Mouse (Mus musculus) adrenal gland, adult 8-10 months (tissue): Measurements from ENCODE around the gene Nkx2-5. TPM values are rescaled to one million over a fixed set of nuclear protein-coding genes. Genes with fewer than 3 reads are reported as not detected.

Experiments
- DNase-seq: peaks from one replicate; pipeline ENCODE4 v3.0.0; 2022
- total RNA-seq, 4 experiments: library from RNA; stranded (reverse); gene quantifications; 2 replicates each; pipeline ENCODE4 v1.2.4; 2022

Nkx2-5 gene
- not detected for total RNA-seq

DNA sequence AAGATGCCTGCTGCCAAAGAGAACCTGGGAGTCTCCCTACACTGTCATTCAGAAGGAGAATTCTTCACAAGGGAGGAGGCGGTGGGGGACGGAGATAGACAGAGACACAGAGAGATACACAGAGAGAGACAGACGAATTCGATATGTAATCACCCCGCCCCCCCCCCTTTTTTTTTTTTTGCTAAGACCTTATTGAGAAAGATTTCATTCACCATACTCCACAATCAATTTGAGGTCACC is at the start of gene Nkx2-5:
TSS of gene Nkx2-5 (minus strand) at position 101 of the 240 bp plus-strand sequence.
- DNase-seq: no peak

DNA sequence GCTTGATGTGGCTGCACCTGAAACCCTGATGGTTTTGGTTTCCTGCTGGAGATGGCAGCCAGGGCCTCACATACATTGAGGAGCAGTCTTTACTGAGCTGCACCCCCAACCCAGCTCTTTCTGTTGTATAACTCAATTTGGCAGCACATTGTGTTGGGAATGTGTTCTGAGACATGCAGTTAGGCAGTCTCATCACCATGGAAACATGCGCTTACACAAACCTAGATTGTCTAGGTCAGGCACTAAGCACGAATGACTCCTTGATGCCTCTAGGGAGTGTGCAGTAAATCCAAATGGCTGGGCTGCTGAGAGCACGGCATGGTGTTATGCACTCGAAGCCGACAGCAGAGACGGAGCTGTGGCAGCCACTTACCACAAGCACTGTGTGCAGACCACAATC is 49.5 kb upstream of the Nkx2-5 start:
- DNase-seq: no peak

- DNase-seq: no peak
Measured at GRCm38 (mm10) chr17:26893492-26893891, 48.7 kb upstream of the Nkx2-5 start.

DNA sequence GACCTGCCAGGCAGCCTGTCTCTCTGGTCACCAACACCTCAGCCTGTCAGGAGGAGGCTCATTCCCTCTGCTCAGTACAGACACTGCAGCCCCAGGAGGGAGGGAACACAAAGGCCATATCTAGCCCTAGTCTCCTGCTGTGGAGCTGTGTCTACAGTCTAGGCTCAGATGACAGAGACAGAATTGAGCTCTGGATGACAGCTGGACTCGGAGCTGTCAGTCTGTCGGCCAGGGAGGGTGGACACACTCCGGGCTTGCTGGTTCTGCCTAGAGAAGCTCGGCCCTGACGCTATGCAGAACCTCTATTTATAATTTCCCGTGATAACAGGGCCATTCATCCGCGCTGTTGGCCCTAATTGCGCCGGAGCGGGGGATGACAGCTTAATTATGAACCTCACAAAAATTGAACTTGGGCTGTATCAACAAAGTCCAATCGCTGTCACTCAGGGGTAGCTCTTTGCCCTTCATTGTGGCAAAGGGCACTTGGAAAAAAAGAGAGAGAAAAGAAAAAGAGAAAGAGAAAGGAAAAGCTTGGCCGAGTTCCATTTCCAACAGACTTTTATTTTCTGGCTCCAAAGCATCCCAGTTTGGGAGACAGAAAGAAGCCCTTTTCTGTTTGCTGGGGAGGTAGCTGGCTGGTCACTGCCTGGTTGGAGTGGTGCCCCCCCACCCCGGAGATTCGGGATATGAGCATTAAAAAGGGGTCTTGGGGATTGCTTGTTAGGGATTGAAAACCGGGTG is 48.0 kb upstream of the Nkx2-5 start:
- DNase-seq: no peak

GRCm38 (mm10) chr17:26887926-26888325 is 43.1 kb upstream of the Nkx2-5 start:
- DNase-seq: no peak

- DNase-seq: peak; percentile 77
Measured at GRCm38 (mm10) chr17:26886047-26886749, 41.4 kb upstream of the Nkx2-5 start.

GRCm38 (mm10) chr17:26884995-26885926 is 40.5 kb upstream of the Nkx2-5 start:
- DNase-seq: peak; percentile 79

DNA sequence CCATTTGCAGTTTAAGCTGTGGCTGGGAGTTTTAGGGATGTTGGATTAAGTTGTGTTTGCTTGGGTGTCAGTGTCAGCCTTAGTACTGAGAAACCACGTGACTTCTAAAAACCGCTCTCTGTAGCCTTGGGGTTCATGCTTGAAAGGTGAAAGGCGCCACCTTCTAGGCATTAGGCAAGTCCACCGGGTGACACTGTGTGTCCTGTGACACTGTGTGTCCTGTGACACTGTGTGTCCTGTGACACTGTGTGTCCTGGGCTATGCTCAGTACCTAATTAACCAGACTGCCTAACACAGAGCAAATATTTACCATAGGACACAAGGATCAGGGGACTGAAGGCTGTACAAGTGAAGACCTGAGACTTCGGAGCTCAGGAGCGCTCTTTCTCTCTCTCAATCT is 38.8 kb upstream of the Nkx2-5 start:
- no peak for DNase-seq

DNA sequence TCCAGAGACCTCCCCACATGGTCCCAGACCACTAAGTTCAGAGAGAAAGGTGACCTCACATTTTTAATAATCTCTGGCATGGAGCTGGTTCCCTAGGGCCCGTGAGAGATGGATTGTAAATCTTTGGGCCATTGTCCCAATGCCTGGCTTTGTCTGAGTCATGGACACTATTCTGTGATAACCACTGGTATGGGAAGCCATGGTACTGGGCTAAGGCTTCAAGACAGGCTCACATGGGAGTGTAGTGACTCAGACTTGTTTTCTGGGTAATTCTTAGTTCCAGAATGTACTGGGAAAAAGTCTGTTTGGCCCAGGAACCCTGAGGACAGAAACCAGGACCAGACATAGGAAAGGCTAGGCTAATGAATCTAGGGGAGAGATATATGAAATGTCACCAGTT is 37.9 kb upstream of the Nkx2-5 start:
- DNase-seq: no peak

GRCm38 (mm10) chr17:26879235-26879634 is 34.4 kb upstream of the Nkx2-5 start:
- DNase-seq: no peak

- no peak for DNase-seq
Measured at GRCm38 (mm10) chr17:26877927-26878326, 33.1 kb upstream of the Nkx2-5 start.

GRCm38 (mm10) chr17:26874542-26874941 is 29.7 kb upstream of the Nkx2-5 start:
- no peak for DNase-seq

GRCm38 (mm10) chr17:26873502-26873901 is 28.7 kb upstream of the Nkx2-5 start:
- no peak for DNase-seq

GRCm38 (mm10) chr17:26872870-26873269 is 28.1 kb upstream of the Nkx2-5 start:
- DNase-seq: no peak

DNA sequence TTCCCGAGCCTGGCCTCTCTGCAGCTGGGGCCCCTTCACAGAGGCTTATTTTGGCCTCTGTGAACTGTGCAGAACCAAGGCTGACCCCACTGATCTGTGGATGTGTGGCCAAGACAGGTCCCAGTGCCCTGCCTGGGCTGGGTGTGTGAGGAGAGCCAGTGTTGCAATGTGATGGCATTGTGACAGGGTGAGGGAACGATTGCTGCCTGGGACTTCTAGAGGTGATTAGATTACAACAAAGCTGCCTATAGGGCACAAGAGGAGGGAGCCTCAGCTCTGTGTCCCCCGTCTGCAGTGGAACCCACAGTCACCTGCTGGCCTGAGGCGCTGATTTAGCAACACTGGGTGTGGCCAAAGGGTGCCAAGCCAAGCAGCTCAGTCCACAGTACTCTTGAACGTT is 23.9 kb upstream of the Nkx2-5 start:
- DNase-seq: no peak

- no peak for DNase-seq
Measured at GRCm38 (mm10) chr17:26865156-26865555, 20.3 kb upstream of the Nkx2-5 start.

DNA sequence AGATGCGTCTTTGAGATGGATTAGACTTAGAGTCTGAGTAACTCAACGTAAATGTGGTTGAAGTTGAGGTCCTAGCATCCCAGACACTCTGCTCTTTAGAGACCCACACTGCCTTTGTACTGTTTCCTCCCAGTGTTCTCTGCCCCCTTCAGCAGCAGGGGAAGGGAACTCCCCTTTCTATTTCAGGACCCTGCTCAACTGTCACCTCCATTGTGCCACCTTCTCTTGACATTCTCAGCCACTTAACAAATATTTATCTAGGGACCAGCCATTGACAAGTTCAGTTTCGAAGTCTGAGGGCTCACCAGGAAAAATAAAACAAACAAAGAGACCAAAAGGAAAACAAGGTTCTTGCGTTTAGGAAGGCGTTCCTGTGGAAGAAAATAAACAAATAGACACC is 19.5 kb upstream of the Nkx2-5 start:
- DNase-seq: no peak

DNA sequence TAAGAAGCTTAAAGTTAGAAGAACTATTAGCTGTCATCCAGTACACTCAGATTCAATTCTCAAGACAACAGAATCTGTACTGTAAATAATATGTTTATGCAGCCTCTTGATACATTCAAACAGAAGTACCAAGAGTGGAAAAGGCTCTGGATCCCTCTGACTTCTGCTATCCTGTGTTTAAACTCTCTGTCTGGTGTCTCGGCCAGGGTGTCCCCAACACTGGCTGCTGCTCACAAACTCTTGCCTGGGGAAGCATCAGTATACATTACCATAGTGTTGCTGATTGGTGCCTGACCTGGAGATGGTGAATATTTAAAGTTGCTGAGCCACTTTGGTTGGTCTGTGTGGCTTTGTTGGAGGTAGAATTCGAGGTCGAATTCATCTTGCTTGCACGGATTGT is 17.0 kb upstream of the Nkx2-5 start:
- DNase-seq: no peak

GRCm38 (mm10) chr17:26861383-26861782 is 16.6 kb upstream of the Nkx2-5 start:
- peak; percentile 81 for DNase-seq

DNA sequence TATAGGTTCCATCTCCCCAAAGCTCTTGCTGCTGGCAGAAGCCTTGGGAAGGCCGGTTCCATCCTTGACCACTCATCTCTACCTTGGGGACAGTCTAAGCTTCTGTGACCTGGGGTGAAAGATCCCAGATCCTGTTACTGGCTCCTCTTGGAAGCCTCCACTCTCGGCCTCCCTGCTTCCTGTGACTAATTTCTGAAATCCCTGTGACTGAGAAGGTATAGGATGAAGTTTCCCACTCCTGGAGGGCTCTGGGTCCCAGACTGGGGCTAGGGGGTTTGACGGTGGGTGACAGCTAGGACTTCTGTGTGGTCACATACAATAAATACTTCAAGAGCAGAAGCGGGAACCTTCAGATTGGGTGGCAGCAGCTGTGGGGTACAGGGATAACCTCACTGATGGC is 16.1 kb upstream of the Nkx2-5 start:
- no peak for DNase-seq

DNA sequence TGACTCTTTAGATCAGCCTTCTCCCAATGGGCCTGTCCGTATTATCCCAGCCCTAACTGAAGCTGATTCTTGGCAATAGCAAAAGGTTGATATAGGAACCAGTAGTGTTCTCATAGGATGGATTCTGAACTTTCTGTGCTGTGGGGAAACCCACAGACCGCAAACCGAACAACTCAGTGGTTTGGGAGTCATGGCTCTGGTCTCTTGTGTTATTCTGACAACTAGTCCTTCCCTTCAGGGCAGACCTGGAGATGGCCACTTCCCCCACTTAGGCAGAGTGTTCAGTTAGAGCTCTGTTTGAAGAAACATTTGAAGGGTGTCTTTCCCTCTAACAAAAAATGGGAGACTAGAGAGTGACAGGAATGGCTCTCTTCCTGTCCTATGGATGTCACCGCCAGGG is 7.5 kb upstream of the Nkx2-5 start:
- no peak for DNase-seq

GRCm38 (mm10) chr17:26851136-26851460 is 6.3 kb upstream of the Nkx2-5 start:
- DNase-seq: no peak

- DNase-seq: no peak
Measured at GRCm38 (mm10) chr17:26850358-26851135, 5.7 kb upstream of the Nkx2-5 start.
